Mouse (Mus musculus): ENCODE measurements around the gene Dytn. TPM values are rescaled to one million over a fixed set of nuclear protein-coding genes. Genes with fewer than 3 reads are reported as not detected.
A peak's percentile ranks its signal among the peaks of the same experiment; 100 is the strongest.
"Not testable (repeated sequence)": the region's sequence is repeated elsewhere in the genome, so short reads cannot be mapped to it uniquely, and the experiment has no call there.

The Dytn gene
- polyA plus RNA-seq, 1 experiment from 2014 or later = not detected

DNA sequence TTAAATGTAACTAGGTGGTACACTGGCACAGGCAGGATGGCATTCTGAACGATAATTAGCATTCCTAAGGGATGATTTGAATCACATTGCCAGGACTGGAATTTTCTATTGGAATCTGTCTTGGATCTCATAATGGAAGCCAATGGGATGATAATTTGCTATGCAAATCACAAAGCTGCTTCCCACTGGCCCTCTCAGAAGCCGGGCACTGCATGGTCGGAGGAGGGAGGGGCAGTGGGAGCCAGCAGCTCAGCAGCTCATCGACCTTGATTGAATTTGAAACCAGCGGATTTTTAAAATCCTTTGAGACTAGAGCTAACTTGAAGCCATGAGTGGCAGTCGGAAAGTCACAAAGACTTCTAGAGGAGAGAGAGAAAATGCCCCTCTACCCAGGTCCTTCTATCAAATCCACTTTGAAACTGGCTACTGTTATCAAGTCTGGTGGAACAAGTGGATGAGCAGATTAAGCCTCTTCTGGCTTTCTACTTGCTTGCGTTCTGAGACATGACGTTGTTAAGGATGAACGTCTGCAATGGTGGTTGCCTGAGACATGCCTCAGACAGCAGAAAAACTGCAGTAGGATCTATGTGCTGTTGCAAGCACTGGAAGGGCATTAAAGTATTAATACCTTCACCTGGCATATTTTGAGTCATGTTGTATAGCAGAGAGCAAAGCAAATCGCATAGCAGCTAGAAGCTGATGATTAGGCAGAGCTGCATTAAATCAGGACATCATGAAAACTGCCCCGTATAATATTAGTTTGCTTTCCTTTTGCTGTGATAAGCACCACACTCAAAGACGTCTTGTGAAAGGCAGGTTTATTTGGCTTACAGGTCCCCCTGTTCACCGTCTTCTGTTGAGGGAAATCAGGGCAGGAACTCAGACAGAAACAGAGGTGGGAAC, 18.5 kb downstream of the Dytn start:
- no peak overlapping the region for H3K27ac ChIP-seq (ENCODE audit: low read depth, low read length)
- no peak overlapping the region for H3K9ac ChIP-seq (ENCODE audit: low read length)
- H3K27me3 ChIP-seq (ENCODE audit: control insufficient read depth, insufficient read depth, low read length) = no peaks in the 10 kb centered on the region; the same call in 1 of the 2 replicates
- 0 out of 2 replicates have a peak, but pooled peaks have one; percentile 30 for ATAC-seq (replicated peaks; ENCODE audit: low FRiP score)
- H3K9me3 ChIP-seq (ENCODE audit: control insufficient read depth, low read length) = no peaks in the 10 kb centered on the region
- peak overlapping the region; percentile 19; the same call in 1 of the 2 replicates for H3K4me2 ChIP-seq (ENCODE audit: low read depth, low read length, severe bottlenecking)
- no peak overlapping the region for H3K4me3 ChIP-seq (ENCODE audit: low read depth, low read length)
- whole genome bisulfite sequencing = 21% methylated on average over 13 of the region's 13 CpGs
- no peak for DNase-seq (ENCODE audit: low spot score)
- H3K36me3 ChIP-seq (ENCODE audit: control insufficient read depth, insufficient read depth, low read length) = no peaks in the 10 kb centered on the region
- peaks cover 4% of the 10 kb centered on the region; the same call in 1 of the 2 replicates for H3K4me1 ChIP-seq (replicated peaks; ENCODE audit: control insufficient read depth, insufficient read depth, low read length)

DNA sequence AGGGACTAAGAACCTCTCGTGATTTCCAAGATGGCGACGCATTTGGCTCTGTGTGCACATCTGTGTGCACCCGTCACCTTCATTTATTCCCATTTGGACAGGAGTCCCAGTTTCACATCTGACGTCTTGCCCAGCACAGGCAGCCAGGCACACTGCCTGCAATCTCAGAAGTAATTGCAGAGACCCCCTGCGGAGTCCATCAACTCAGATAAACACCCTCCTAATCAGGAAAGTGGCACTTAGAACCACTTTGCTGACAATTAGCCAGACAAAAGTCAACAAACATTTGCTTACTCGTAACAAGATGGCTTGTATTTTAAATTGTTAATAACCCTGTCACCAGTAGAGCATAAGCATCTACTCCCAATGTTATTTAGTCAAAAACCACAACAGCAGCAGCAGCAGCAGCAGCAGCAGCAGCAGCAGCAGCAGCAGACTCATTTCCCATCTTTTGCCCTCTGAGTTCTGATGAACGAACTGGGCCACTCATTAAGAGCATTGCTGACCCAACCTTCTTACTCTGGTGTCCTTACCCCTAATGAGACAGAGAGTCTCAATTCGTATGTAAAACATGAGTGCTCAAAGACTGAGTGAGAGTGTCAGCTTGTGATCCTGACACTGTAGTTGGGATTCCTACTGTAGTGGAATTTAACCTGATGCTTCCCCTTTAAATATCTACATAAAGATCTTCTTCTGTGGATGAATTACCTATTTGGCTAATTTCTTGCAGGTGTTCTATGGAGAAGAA, 19.4 kb downstream of the Dytn start:
- Histone ChIP-seq H3K4me2 (ENCODE audit: low read depth, low read length, severe bottlenecking) (peak overlapping the region; percentile 19; the same call in 1 of the 2 replicates), H3K4me3 (ENCODE audit: low read depth, low read length) (no peak overlapping the region), H3K27ac (ENCODE audit: low read depth, low read length) (no peak overlapping the region), H3K9me3 (ENCODE audit: control insufficient read depth, low read length) (no peaks in the 10 kb centered on the region), H3K4me1 (replicated peaks; ENCODE audit: control insufficient read depth, insufficient read depth, low read length) (peaks cover 4% of the 10 kb centered on the region; the same call in 1 of the 2 replicates), H3K27me3 (ENCODE audit: control insufficient read depth, insufficient read depth, low read length) (no peaks in the 10 kb centered on the region; the same call in 1 of the 2 replicates), H3K36me3 (ENCODE audit: control insufficient read depth, insufficient read depth, low read length) (no peaks in the 10 kb centered on the region), H3K9ac (ENCODE audit: low read length) (no peak overlapping the region)
- DNase-seq (ENCODE audit: low spot score) = no peak
- WGBS = 47% methylated on average over 9 of the region's 9 CpGs
- no peak for ATAC-seq (replicated peaks; ENCODE audit: low FRiP score)

- DNase-seq (ENCODE audit: low spot score) = no peak
- H3K4me1 ChIP-seq (replicated peaks; ENCODE audit: control insufficient read depth, insufficient read depth, low read length) = peaks cover 4% of the 10 kb centered on the region; the same call in 1 of the 2 replicates
- no peak for ATAC-seq (replicated peaks; ENCODE audit: low FRiP score)
- 83% methylated on average over 2 of the region's 2 CpGs for WGBS
- no peaks in the 10 kb centered on the region for H3K9me3 ChIP-seq (ENCODE audit: control insufficient read depth, low read length)
- no peak overlapping the region for H3K4me3 ChIP-seq (ENCODE audit: low read depth, low read length)
- H3K4me2 ChIP-seq (ENCODE audit: low read depth, low read length, severe bottlenecking) = no peak overlapping the region
- no peak overlapping the region for H3K9ac ChIP-seq (ENCODE audit: low read length)
- no peaks in the 10 kb centered on the region for H3K36me3 ChIP-seq (ENCODE audit: control insufficient read depth, insufficient read depth, low read length)
- H3K27me3 ChIP-seq (ENCODE audit: control insufficient read depth, insufficient read depth, low read length) = no peaks in the 10 kb centered on the region; the same call in 1 of the 2 replicates
- no peak overlapping the region for H3K27ac ChIP-seq (ENCODE audit: low read depth, low read length)
These were observed 20.6 kb downstream of the Dytn start for GRCm38 (mm10) chr1:63666089-63666488.

DNA sequence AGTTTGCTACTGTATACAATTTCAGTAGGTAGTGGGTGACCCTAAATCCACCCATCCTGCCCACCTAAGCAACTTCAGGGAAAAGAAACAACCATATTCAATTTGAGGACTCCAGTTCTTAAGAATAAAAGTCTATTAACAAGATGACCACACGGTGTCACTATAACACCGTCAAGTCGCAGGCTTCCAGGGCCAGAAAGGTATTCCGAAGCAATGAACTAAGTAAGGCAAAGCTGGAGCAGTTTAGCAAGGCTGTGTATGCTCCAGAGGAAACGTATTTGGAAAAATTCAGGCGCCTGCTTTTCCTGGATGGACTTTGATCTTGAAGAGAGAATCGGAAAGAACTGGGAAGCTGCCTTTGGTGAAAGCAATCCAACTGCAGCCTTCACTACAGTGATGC, 27.1 kb downstream of the Dytn start:
- no peaks in the 10 kb centered on the region for H3K9me3 ChIP-seq (ENCODE audit: control insufficient read depth, low read length)
- WGBS = 4% methylated on average over 7 of the region's 7 CpGs
- no peak overlapping the region for H3K27ac ChIP-seq (ENCODE audit: low read depth, low read length)
- no peaks in the 10 kb centered on the region for H3K27me3 ChIP-seq (ENCODE audit: control insufficient read depth, insufficient read depth, low read length)
- ATAC-seq (replicated peaks; ENCODE audit: low FRiP score) = no peak; the same call in 1 of the 2 replicates
- no peak overlapping the region for H3K9ac ChIP-seq (ENCODE audit: low read length)
- no peak overlapping the region for H3K4me3 ChIP-seq (ENCODE audit: low read depth, low read length)
- no peak overlapping the region for H3K4me2 ChIP-seq (ENCODE audit: low read depth, low read length, severe bottlenecking)
- DNase-seq (ENCODE audit: low spot score) = peak; percentile 69
- H3K4me1 ChIP-seq (replicated peaks; ENCODE audit: control insufficient read depth, insufficient read depth, low read length) = no peaks in the 10 kb centered on the region
- no peaks in the 10 kb centered on the region for H3K36me3 ChIP-seq (ENCODE audit: control insufficient read depth, insufficient read depth, low read length)

- no peak overlapping the region for H3K4me2 ChIP-seq (ENCODE audit: low read depth, low read length, severe bottlenecking)
- H3K27me3 ChIP-seq (ENCODE audit: control insufficient read depth, insufficient read depth, low read length) = no peaks in the 10 kb centered on the region
- 21% methylated on average over 6 of the region's 6 CpGs for WGBS
- no peak overlapping the region for H3K9ac ChIP-seq (ENCODE audit: low read length)
- no peaks in the 10 kb centered on the region for H3K9me3 ChIP-seq (ENCODE audit: control insufficient read depth, low read length)
- no peak overlapping the region for H3K4me3 ChIP-seq (ENCODE audit: low read depth, low read length)
- no peak overlapping the region for H3K27ac ChIP-seq (ENCODE audit: low read depth, low read length)
- DNase-seq (ENCODE audit: low spot score) (peak; percentile 79), ATAC-seq (replicated peaks; ENCODE audit: low FRiP score) (no peak)
- H3K4me1 ChIP-seq (replicated peaks; ENCODE audit: control insufficient read depth, insufficient read depth, low read length) = no peaks in the 10 kb centered on the region
- H3K36me3 ChIP-seq (ENCODE audit: control insufficient read depth, insufficient read depth, low read length) = no peaks in the 10 kb centered on the region
These were observed 28.7 kb downstream of the Dytn start for GRCm38 (mm10) chr1:63658016-63658415.

DNA sequence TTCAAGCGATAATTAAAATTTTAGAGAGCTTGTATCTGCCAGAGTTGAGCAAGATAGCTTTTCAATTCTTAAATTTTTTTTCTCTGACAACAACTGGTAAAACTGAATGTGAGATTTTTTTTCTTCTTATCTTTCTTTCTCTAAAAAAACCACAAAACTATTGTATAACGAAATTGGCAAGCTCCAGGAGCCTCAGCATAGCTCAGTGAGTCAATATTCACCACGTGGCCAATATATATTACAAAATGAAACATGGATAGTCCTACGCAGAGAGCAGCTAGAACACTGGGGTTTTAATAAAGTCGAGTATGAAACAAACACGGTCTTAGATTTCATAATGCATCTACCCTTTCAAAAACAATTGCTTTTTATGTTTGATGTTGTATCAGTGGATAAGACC, 46.8 kb downstream of the Dytn start:
- DNase-seq (ENCODE audit: low spot score) (no peak), ATAC-seq (replicated peaks; ENCODE audit: low FRiP score) (no peak)
- no peaks in the 10 kb centered on the region for H3K27me3 ChIP-seq (ENCODE audit: control insufficient read depth, insufficient read depth, low read length)
- 81% methylated on average over 6 of the region's 6 CpGs for WGBS
- H3K9ac ChIP-seq (ENCODE audit: low read length) = no peak overlapping the region
- H3K36me3 ChIP-seq (ENCODE audit: control insufficient read depth, insufficient read depth, low read length) = no peaks in the 10 kb centered on the region
- no peak overlapping the region for H3K4me3 ChIP-seq (ENCODE audit: low read depth, low read length)
- H3K9me3 ChIP-seq (ENCODE audit: control insufficient read depth, low read length) = no peaks in the 10 kb centered on the region
- no peaks in the 10 kb centered on the region for H3K4me1 ChIP-seq (replicated peaks; ENCODE audit: control insufficient read depth, insufficient read depth, low read length)
- no peak overlapping the region for H3K27ac ChIP-seq (ENCODE audit: low read depth, low read length)
- H3K4me2 ChIP-seq (ENCODE audit: low read depth, low read length, severe bottlenecking) = no peak overlapping the region

DNA sequence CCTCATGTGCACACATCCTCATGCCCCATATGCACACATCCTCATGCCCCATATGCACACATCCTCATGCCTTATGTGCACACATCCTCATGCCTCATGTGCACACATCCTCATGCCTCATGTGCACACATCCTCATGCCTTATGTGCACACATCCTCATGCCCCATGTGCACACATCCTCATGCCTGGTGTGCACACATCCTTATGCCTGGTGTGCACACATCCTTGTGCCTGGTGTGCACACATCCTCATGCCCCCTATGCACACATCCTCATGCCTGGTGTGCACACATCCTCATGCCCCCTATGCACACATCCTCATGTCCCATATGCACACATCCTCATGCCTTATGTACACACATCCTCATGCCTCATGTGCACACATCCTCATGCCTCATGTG, 56.3 kb downstream of the Dytn start:
- not testable (repeated sequence) for H3K27ac ChIP-seq (ENCODE audit: low read depth, low read length); H3K4me3 ChIP-seq (ENCODE audit: low read depth, low read length); H3K9ac ChIP-seq (ENCODE audit: low read length); H3K36me3 ChIP-seq (ENCODE audit: control insufficient read depth, insufficient read depth, low read length); DNase-seq (ENCODE audit: low spot score); H3K9me3 ChIP-seq (ENCODE audit: control insufficient read depth, low read length); H3K4me1 ChIP-seq (replicated peaks; ENCODE audit: control insufficient read depth, insufficient read depth, low read length); H3K27me3 ChIP-seq (ENCODE audit: control insufficient read depth, insufficient read depth, low read length); H3K4me2 ChIP-seq (ENCODE audit: low read depth, low read length, severe bottlenecking); ATAC-seq (replicated peaks; ENCODE audit: low FRiP score)

DNA sequence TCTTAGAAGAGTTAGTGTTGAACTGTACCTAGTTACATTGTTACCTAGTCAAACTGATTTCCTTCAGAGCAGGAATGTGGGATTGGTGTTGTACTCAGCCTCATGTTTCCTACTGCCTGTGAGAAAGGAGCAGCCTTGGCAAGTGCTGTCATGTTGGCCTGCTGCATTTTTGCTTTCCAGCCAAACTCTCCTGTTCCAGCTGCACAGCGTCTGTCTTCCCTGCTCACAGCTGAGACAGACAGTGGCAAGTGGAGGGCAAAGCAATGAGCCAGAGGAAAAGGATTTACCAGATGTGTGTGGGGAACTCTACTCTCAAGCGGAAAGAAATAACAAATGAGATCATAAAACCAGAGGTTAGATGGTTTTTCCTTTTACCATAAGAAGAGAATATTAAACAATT, 58.5 kb downstream of the Dytn start:
- Histone ChIP-seq H3K9ac (ENCODE audit: low read length) (no peak overlapping the region), H3K27ac (ENCODE audit: low read depth, low read length) (no peak overlapping the region), H3K27me3 (ENCODE audit: control insufficient read depth, insufficient read depth, low read length) (no peaks in the 10 kb centered on the region), H3K4me1 (replicated peaks; ENCODE audit: control insufficient read depth, insufficient read depth, low read length) (no peaks in the 10 kb centered on the region), H3K4me2 (ENCODE audit: low read depth, low read length, severe bottlenecking) (no peak overlapping the region), H3K4me3 (ENCODE audit: low read depth, low read length) (no peak overlapping the region), H3K36me3 (ENCODE audit: control insufficient read depth, insufficient read depth, low read length) (no peaks in the 10 kb centered on the region), H3K9me3 (ENCODE audit: control insufficient read depth, low read length) (no peaks in the 10 kb centered on the region)
- WGBS = 69% methylated on average over 2 of the region's 2 CpGs
- DNase-seq (ENCODE audit: low spot score) (no peak), ATAC-seq (replicated peaks; ENCODE audit: low FRiP score) (no peak)

All from forebrain, embryonic 11.5 days (tissue).